Mouse (Mus musculus): ENCODE results near the gene Pmch.

Gene Pmch

DNA sequence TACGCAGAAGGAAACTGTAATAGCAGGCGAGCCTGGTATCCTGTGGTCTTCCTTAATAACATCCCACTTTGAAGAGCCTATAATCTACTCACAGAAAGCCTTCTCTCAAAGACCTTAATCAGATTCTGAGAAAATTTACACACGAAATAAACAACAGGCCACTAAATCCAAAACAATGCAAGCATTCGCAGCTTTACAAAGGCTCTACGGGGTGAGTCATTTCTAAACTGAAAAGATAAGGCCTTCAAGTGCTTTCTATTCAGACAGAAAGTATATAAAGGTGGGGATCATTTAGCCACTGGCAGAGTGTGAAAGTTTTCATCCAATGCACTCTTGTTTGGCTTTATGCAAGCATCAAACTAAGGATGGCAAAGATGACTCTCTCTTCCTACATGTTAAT, at the start of gene Pmch:
TSS of gene Pmch (plus strand) at position 301 of the 400 bp plus-strand sequence.
- in situ Hi-C loops (cut with MboI; ENCODE audit: low pct_unique_long_range_greater_than_20kb in 1 of 2, low sequenced_read_pairs in 2 of 2, unreplicated experiment in 1 of 2): loop anchor here in 1 of 2 experiments (25.0 kb wide), 1 partner anchor 222 kb away; no protein-coding TSS in a partner anchor

DNA sequence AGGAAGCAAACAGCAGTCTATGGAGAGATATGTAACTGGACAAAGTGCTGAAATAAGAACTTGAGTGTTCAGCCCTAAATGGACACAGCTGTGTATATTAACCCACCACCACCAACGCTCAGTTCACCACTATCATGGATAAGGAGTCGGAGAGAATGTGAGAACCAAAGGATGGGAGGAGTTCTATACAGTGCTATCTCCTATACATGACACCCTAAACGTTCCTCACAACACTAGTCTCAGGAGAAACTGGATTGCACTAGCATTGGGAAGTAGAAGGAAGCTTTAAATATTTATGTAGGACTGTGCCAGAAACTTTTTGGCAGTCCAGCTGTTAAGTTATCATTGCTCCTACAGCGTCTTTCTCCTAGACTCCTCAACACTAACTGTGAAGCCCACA, 46.6 kb upstream of the Pmch start:
- in situ Hi-C loops (cut with MboI; ENCODE audit: low pct_unique_long_range_greater_than_20kb in 1 of 2, low sequenced_read_pairs in 2 of 2, unreplicated experiment in 1 of 2): no loop called here

DNA sequence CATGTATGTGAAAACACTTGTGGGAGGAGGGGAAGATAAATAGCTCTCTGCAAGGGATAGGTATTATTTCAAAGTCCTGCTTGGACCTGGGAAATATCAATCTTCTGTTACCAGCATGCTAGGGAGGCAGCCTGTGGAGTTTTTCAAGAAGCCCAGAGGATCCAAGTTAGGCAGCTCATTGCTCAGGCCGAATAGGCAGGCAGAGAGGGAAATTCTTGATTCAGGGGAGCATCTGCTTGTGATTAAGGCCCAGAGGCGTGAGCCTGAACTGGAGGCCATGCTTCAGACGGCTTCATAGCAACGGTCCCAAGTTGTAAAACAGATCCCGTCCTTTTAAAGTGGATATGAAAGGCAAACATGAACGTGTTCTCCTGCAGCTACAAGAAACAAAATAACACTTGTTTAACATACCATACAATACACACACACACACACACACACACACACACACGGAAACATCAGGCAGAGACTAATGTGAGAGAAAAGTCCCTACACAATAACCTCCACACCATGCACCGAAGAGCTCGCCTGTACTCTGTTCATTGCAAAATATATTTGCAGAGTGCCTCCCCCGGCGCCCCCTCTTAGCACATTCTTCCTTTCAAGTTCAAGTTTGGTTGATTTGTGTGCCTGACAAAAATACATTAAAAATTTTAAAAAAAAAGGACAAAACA, 44.6 kb upstream of the Pmch start:
- in situ Hi-C loops (cut with MboI; ENCODE audit: low pct_unique_long_range_greater_than_20kb in 1 of 2, low sequenced_read_pairs in 2 of 2, unreplicated experiment in 1 of 2): no loop called here

DNA sequence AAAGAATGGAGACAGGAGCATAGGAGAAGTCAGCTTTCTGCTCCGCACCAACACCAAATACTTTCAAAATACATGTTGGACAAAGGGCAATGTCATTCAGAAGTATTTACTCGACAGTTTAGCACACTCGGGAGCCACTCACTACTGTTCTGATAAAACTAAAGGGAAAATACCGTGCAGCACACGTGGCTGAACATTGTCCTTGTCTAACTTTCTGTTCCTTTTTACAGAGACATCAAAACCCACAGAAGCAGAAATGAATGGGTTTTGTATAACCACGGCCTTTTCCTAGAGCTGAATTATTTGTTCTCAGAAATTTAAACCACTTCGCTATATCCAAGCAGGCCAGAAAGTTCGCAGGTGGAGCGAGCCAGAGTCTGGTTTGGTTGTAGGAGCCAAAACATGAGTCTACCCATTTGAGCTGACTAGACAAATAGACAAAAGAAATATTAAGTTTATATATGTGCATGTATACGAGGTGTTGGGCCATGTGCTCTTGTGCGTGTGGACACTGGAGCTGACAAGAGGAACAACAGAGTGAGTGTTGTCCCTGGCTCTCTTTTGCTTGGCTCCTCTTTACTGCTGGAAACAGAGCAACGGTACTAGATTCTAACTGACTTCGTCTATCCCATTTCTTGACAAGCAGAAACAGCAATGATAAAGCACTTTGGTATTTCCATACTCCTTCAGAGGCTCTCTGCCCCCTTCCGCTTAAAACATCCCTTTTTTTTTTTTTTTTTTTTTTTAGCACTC, 36.5 kb upstream of the Pmch start:
- in situ Hi-C loops (cut with MboI; ENCODE audit: low pct_unique_long_range_greater_than_20kb in 1 of 2, low sequenced_read_pairs in 2 of 2, unreplicated experiment in 1 of 2): no loop called here

DNA sequence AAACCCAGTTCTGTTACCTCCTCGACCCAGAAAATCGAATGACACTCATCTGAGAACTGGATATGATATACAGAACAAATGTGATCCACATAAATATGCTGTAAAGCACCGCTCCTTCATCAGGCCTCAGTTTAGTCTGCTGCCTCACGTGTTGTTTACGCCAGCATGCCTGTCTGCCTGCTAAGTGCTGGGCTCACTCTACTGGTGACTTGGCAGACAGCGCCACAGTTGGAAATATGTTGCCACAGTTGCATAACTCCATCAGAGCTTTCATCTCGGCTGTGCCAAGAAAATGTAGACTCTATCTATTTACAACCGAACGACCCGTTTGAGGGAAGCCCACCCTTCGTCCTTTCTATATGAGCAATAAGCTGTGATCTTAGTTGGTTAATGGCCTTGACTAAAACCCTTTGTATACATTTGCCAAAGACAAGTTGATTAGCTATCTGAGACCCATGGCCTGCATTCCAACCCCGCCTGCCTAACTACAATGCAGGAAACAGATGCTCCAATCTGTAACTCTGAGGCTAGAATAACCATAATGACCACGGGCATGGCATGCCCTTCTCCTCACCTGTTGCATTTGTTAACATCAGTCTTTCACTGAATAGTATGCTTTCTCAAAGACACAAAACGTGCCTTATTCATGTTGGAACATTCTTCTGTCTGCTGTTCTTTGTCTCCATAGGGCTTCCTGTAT, 33.8 kb upstream of the Pmch start:
- in situ Hi-C loops (cut with MboI; ENCODE audit: low pct_unique_long_range_greater_than_20kb in 1 of 2, low sequenced_read_pairs in 2 of 2, unreplicated experiment in 1 of 2): no loop called here

DNA sequence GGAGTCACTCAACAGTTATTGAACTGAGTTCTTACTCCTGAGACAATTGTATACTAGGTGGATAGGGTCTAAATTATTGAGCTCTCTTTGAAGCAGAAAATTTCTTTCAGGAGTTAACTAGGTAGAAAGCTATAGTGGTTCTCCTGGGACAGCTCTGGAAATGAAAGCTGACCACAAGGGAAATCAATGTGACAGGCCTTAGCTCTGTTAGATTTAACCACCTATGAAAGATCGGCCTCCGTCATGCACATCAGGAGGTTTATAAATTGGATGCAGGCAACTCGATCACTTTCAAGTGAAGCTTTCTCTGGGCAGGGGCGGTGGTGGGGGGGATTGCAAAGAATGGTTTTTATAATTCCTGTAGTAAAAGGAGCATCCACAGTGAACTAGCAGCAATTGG, 27.4 kb upstream of the Pmch start:
- in situ Hi-C loops (cut with MboI; ENCODE audit: low pct_unique_long_range_greater_than_20kb in 1 of 2, low sequenced_read_pairs in 2 of 2, unreplicated experiment in 1 of 2): no loop called here

DNA sequence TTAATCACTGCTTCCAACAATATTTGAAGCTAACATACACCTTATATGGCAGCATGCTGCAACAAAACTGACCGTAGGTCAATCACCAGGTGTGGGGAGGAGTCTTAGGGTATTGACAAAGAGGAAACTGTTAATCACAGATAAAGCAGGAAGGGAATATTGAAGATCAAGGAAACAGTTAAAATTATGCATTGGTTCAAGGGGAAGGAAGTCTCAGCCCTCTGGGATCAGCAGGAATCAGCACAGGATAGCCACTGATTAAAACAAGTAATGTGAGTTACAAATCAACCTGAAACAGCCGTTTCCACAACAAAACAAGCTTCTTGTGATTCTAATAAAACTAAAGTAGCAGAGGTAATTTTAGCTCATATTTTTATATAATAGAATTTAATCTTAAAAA, 26.0 kb upstream of the Pmch start:
- in situ Hi-C loops (cut with MboI; ENCODE audit: low pct_unique_long_range_greater_than_20kb in 1 of 2, low sequenced_read_pairs in 2 of 2, unreplicated experiment in 1 of 2): no loop called here

DNA sequence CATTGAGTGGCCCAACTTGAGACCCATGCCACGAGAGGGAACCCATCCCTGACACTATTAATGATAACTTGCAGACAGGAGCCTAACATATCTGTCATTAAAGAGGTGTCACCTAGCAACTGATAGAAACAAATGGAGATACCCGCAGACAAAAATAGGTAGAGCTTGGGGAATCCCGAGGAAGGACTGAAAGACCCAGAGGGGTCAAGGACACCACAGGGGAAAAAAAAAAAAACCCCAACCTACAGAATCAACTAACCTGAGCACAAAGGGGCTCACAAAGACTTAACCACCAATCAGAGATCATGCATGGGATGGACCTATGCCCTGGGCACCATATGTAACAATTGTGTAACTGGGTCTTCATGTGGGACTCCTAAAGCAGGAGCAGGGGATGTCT, 23.5 kb upstream of the Pmch start:
- in situ Hi-C loops (cut with MboI; ENCODE audit: low pct_unique_long_range_greater_than_20kb in 1 of 2, low sequenced_read_pairs in 2 of 2, unreplicated experiment in 1 of 2): no loop called here

DNA sequence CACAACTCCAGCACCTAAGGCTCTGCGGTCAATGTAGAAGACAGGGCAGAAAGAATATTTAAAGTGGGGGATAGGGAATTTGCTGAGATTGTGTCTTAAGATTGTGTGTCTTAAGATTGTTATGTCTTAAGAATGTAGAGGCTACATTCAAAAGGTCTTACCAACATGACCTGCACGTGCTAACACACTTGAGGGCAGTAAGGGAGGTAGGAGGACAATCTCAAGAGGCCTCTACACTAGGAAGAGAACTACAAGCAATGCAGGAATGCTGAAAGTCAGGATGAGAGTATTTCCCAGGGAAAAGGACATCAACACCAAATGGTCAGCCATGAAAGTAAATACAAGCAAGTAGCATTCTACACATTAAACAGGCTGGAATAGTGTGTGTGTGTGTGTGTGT, 15.3 kb downstream of the Pmch start:
- in situ Hi-C loops (cut with MboI; ENCODE audit: low pct_unique_long_range_greater_than_20kb in 1 of 2, low sequenced_read_pairs in 2 of 2, unreplicated experiment in 1 of 2): no loop called here

DNA sequence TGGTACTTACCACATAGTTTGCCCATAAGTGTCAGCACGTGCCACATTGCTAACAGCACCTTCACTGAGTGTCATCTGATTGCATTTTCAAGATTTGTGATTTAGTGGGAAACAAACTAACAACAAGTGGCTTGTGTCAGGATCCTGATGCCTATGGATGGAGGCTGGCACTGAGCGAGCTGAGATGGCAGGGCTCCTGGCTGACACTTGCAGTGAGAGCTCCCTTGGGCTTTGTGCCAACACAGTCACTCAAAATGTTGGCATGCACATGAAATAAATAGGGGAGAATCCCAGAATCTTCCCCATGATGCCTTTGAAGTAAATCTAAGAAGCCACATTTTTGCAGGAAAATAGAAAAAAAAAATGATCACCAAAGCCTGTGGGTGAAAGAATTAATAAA, 22.4 kb downstream of the Pmch start:
- in situ Hi-C loops (cut with MboI; ENCODE audit: low pct_unique_long_range_greater_than_20kb in 1 of 2, low sequenced_read_pairs in 2 of 2, unreplicated experiment in 1 of 2): no loop called here

DNA sequence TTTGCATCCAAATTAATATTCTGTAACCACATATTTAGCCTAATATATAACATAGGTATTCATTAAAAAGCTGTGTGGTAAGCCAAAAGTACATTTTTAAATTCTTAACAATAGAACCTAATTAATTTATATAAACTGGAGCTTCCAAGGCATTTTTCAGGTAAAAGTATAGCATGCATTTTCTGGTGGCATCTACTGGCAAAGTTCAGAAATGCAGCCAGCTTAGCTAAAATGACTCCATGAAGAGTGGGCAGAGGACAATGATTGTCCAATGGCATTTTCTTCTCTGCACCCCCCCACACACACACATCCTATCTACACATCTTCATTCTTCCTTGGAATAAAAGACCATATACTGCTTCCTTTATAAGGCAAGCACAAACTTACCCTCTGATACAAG, 28.8 kb downstream of the Pmch start:
- in situ Hi-C loops (cut with MboI; ENCODE audit: low pct_unique_long_range_greater_than_20kb in 1 of 2, low sequenced_read_pairs in 2 of 2, unreplicated experiment in 1 of 2): no loop called here

DNA sequence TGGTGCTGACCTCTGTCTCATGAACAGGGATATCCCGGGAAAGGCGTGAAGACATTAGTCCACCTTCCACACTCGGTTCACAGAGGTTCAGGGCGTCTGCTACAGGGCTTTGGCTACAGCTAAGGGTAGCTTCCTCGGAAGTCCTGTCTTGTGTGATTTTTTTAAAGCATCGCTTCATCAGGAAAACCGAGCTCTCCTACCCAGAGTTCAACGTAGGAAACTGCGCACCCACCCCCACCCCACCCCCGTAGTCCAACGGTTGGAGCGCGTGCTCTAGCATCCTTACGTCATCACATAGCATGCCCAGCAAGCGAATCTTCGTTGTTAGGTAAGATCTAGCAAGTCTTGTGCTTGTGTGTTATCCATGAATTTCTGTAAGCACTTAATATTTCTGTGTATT, 44.8 kb downstream of the Pmch start:
- in situ Hi-C loops (cut with MboI; ENCODE audit: low pct_unique_long_range_greater_than_20kb in 1 of 2, low sequenced_read_pairs in 2 of 2, unreplicated experiment in 1 of 2): no loop called here
